Mouse (Mus musculus) activated CD4-positive, CD25-positive, alpha-beta regulatory T cell, adult 4 months (primary cell): ENCODE results near the gene Med22. TPM values are rescaled to one million over a fixed set of nuclear protein-coding genes. Genes with fewer than 3 reads are reported as not detected.

Experiments
- ATAC-seq: one replicate; pipeline ENCODE4 v1.8.0; 2017
- polyA plus RNA-seq, 2 experiments: library from polyadenylated mRNA; unstranded; fragments of 100-300 nt; shearing (Covaris generic); gene quantifications; one replicate each; pipeline ENCODE4 v1.2.1; 2017

The Med22 gene
- 10 to 100 TPM; 10.3 to 11.3 TPM for polyA plus RNA-seq

DNA sequence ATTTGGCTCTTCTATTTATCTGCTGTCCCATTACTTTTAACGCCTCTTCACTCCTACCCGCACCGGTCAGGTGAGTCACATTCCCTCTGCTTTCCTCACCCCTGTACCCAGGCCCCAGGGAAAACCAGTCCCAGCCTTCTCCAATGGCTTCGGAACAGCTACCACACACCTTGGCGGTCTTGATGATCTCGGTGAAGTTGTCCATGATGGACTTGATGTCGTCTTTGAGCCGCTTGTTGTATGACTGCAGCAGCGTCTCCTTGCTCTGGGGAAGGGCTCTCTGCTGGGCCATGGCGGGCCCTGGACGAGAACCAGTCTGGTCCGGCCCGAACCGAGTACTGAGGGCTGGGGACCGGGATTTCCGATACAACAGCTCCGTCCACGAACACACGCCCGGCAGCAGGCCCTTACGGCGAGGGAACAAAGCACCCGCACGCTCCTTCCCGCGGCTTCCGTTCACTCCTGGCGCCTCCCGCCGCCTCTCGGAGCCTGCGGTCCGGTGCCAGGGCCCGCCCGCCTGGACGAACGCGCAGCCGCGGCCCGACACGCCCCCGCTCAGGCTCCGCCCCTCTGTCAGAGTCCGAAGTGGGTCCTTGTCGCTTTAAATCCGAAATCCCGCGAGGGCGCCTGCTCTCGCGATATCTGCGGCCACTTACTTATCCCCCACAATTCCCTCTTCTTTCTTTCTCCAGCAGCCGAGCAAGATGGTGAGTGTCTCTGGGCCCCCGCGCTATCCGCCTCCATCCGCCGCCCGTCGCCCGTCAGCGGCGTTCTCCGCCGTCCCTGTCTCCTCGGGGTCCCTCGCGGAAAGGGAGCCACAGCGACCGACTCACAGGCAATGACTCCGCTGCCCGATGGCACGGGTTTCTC lies at the start of gene Med22, which contains the start of gene Rpl7a:
Gene Med22 (minus strand): TSS at position 554 of the 870 bp plus-strand sequence.
Gene Rpl7a (plus strand): TSS at position 641 of the 870 bp plus-strand sequence.
- ATAC-seq: peak; percentile 91

DNA sequence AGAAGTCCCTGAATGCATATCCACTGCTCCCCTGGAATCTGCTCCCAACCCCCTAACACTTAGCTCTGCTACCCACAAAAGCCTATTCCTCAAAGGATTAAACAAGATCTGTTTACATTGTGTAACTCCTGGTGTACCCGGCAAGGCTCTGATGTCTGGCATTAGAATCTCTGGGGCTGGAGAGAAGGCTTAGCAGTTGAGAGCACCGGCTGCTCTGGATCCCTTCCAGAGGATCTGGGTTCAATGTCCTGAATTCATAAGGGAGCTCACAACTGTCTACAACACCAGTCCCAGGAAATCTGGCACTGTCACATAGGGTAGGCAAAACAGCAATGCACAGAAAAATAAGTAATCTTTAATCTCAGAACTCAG lies 47.0 kb upstream of the Med22 start:
- ATAC-seq: no peak

DNA sequence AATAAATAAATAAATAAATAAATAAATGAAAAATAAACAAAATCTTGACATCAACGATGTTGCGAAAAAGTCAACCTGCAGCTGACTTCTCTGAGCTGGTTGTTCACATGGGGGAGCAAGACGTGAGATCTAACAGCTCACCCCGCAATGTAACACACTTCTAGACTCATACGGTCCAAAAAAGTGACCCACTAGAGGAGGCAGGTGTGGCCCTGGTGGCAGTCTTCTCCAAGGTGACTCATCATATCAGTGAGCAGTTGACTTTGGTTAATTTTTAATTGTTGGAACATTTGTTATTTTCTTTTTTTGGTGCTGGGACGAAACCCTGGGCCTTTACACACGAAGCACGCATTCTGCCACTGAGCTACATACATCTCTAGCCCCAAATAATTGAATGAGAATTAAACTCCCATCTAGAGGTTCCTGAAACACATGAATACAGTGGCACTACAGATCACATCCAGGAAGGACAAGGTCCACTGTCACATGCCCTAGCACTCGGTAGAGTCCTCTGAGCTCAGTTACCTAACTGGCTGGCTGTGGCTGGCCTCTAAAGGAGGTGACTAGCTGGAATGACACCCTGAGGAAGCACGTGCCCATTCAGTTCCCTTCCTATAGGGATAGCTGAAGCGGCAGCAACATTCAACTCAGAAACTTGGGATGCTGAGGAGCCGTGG lies 46.5 kb upstream of the Med22 start:
- no peak for ATAC-seq

DNA sequence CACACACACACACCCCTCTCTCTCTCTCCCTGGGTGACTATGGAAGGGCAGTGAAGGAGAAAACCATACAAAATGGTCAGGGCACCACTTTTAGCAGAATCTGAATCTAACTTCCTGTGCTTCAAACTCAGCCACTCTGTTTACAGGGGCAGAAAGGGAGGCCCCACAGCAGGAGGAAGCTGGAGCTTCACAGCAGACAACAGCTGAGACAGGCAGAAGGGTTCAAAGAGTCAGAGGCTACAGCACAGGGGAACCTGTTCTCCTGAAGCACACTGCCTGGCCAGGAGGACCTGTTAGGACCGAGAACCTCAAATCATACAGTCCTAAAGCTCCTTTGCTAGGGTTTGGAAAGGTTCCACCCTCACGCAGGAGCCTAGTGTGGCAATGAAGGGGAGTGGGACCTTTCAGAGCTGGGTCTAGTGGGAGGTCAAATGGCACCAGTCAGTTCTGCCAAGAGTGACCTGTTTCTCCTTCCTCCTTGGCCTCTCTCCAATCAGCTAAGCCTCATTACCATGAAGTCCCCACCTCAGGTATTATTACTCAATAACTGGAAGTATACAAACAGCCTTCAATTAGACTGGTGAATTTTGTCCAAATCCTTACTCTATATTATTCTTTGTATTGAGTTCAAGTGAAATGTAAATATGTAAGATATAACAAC lies 44.4 kb upstream of the Med22 start:
- no peak for ATAC-seq

DNA sequence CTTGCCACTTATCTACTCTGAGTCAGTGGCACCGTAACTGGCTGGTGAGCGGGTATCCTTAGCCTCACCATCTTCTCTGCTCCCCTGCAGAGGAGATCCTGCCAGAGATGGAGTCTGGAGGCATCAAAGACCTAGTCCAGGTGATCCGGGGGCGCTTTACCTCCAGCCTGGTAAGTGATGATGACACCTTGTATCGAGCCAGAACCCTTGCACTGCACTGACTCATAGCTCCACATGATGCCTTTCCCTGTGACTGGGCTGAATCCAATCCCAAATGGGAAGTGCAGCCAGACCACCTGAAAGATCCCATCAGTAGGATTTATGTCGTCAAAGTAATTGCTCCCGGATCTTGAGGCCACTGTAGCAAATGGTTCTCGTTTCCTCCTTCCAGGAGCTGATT lies 42.4 kb upstream of the Med22 start:
- no peak for ATAC-seq

DNA sequence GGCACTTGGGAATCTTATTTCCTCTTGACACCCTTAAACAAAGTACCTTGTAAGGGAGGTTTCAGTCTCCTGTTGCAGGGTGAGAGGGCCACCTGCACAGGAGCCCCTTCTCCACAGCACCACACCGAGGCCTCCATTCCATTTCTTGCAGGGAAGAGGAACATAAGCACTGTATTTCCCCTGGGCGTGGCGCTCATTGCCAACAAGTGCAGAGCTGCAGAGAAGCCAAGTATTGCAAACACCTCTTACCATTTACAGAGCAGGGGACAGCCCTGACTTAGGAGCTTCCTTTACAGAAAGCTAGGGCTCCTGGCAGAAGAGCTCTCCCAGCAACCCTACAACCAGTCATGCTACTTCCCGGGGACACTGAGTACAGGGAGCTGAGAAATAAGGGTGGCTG lies 41.7 kb upstream of the Med22 start:
- ATAC-seq: no peak

DNA sequence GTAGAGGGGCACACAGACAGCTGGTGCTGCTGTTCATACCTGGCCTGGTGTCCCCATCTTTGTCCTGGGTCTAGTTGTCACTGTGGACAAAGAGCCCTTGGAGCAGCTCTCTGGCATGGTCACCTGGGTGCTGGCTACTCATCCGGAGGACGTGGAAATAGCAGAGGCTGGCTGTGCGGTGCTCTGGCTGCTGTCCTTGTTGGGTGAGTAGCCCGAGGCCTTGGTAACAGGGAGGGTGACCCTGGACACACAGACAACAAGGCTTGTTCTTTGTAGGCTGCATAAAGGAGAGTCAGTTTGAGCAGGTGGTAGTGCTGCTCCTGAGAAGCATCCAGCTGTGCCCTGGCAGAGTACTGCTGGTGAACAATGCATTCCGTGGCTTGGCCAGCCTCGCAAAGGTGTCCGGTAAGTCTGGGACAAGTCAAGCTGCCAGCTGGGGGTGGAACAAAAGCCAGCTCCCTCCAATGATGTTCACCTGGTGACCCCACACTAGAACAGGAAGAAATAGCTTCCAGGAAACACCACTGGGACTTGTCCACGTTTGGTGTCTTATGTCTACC lies 40.9 kb upstream of the Med22 start:
- ATAC-seq: no peak

DNA sequence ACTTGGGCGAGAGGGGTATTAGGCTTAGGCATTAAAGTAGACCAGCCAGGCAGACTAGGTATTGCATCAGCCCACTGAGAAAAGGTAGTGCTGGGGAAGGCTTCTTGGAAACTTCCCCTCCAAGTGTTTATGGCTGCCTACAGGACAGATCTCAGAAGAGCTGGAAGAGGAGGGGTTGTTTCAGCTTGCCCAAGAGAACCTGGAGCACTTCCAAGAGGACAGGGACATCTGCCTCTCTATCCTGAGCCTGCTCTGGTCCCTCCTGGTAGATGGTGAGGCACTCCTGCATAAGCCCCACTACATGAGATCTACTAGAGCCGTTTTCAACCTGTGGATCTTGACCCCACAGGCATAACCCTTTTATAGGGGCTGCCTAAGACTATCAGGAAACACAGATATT lies 39.9 kb upstream of the Med22 start:
- no peak for ATAC-seq

DNA sequence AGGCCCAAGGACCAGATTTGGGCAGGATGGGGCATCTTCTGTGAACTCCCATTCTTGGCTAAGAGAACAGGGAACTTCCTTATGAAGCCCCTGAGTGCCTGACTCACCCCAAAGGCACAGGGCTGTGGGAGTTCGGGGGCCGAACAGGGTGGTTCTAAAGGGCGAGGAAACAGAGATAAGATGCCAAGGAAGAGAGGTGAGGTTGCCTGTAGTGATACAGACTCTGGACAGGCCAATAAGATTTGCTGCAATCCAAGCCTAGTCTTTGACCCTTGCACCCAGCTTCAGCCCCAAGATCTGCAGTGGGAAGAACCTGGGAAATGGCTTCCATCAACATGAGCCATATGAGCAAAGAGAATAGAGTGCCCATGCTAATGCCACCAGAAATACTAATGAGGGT lies 32.8 kb upstream of the Med22 start:
- ATAC-seq: no peak

DNA sequence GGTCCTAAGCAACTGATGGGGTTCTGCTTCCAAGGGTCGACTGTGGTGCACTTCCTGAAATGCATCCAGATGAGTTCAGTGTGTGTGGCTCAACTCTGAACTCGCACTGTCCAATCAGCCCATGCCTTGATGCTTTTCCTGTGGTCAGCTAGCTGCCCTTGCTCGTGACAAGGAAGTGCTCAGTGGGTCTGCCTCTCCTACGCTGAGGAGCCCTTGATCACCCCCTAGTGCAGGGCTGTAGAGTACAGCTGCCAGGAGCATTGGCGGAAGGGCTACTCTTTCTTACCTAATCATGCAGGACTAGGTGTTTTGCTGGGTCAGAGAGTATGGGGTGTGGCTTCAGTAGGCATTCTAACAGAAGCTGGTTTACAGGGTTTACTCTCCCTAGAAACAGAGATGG lies 31.1 kb upstream of the Med22 start:
- no peak for ATAC-seq

DNA sequence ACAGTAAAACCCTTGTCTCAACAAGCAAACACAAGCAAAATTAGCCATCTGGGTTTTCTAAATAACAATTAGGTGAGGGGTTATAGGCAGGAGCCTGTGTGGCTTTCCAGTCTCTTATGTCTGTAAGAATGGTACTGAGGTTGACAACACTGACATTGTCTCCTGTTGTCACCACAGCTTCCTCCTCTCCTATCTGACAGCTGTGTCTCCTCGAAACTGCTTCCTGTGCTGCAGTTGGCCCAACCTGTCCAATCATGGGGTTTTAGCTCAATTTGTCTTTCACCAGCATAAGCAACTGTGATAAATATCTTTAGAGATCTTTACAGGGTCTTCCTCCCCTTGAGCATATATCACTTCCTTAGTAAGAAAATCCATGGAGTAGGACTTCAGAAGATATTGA lies 25.9 kb upstream of the Med22 start:
- ATAC-seq: peak; percentile 36

DNA sequence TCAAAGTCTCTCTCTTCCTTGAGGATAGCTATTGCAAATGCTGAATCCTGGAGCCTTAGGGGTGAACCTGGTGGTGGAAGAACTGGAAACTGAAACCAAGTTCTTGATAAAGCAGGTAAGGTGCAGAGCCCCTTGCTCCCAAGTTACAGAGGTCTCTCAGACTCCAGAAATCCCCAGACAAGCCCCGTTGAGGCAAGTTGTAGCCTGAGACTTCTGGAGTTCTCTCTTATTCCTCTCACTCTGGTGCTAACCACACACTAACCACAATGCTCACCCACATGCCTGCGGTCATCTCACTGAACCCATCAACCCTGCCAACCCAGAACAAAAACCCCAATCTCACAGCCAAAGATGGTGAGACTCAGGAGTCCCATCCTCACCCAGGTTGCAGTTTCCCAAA lies 24.8 kb upstream of the Med22 start:
- no peak for ATAC-seq

DNA sequence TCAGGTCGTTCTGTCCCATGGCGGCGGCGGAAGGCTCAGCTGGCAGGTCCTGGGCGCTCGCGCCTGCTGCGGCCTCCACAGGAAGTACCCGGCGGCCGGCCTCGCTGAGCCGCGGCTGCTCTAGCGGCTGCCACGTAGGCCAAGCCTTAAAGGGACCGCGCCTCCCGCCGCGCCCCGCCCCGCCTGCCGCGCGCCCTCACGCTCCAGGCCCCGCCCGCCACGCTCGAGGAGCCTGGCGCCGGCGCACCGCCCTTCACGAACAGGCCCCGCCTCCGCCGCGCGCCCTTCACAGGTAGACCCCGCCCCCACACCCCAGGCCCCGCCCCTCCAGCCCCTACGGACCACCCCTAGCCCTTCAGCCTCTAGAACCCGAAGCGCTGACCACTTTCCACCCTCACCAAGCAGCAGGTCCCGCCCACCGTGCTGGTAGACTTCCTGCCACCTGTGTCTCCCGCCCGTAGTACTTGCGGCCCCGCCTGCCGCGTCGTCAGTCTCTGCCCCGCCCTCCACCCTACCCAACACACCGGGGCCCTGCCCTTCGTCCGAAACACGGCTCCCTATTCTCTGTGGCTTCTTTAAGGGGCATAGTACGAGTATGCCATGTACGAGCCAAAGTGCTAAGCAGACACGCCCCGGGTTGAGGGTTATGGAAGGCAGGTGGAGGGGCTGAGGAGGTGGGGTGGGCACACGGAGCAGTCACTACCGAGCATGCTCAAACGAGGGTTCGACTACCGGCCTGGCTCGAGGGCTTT lies 23.0 kb upstream of the Med22 start, which contains the start of the genes Surf4 and Stkld1:
Gene Surf4 (minus strand): TSS at position 625 of the 752 bp plus-strand sequence.
Gene Stkld1 (plus strand): TSS at position 744 of the 752 bp plus-strand sequence.
- ATAC-seq: peak; percentile 76

DNA sequence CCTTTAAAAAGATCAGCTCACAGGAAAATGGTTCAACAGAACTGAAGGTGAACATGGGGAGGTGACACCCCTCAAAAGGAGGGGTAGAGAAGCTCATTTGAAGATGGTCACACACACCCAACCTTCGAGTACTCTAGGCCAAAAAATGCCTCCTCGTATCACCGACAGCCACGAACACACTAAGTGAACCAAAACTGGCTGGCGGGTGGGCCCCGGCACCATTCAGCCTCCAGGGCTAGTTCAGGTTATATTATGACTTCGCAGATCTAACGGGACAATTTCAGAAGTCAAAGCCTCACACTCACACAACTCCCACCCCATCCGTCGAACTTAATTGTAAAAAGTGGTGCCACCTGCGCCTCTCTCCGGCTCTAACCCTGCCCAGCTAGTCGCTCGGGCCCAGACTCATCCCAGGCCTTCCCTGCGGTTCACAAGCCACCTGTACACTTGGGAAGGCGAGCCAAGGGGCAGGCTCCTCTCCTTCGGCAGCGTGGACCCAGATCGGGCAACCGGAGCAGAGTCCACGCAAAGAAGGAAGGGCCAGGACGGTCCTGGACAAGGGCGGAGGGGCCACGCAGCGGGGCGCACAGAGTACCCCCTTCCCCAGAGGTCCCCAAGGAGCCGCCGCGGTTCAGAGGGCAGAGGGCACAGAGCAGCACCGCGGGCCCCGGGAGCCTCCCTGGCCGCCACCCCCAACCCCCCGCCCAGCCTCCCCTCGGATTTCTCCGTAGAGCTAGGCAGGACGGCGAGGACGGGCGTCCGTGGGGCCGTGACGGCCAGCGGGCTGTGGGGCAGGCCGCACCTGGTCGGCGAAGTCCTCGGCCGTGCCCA lies 22.2 kb upstream of the Med22 start:
- ATAC-seq: no peak

DNA sequence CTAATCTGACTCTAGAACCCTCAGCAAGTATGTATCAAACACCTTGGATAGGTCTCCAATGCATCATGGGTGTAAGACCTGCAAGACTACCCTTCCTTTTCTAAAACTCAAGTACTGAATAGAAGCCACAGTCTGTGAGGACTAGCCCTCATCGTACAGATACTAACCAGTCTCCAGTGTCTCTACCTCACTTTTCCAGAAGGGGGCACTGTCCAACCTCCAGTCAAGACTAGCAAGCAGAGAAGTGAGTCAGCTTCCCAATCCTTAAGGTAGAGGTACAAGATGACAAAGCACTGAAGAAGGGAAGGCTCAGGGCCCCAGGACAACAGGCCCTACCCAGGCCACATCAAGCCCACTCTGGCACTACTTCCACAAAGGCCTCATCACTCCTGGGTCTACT lies 19.9 kb upstream of the Med22 start:
- peak; percentile 33 for ATAC-seq

DNA sequence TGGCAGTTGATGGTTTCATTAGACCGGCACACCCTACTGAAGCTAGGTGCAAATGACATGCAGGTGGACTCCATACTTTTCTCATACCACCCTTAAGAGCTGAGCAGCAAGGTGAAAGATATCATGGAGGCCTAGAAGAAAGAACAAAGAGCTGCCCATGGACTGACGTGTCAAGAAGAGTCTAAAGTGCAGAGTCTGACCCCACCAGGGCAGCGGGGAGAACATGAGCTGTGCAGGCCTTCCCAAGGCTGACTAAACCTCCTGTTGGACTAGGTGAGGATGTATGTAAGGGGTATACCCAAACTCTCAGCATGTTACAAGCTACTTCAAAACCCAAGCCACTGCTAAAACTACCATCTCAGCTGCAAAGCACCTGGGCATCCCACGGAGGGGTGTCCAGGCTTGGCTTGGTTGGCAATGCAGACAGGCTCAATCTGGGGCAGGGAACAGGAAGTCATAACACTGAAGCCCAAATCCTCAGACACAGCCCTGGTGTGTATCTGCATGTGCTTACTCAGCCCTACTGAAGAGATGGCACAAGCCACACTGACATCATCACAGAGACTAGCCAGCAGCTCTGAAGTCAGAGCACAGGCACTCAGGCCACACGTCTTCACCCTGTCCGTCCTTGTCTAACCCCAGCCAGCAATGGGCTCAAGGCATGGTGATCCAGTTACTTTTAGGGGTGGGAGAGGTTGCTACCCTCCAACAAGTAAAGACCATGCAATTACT lies 17.4 kb upstream of the Med22 start:
- ATAC-seq: no peak

DNA sequence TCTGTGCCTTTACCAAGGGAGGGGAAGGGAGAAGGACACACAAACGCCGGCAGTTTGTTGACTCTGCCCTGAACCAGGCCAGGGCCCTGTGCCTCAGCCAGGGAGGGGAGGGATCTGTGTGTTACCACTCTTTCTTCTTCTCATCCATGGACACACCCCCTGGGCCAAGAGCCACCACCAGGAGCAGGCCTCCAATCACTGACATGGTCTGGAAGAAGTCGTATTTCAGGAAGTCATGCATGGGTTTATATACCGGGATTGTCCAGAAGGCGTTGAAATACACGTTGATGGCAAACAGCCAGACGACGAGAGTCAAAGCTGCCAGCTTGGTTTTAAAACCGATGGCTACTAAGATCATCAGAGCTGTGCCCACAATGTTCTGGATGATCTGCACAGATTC lies 11.3 kb upstream of the Med22 start:
- ATAC-seq: no peak

DNA sequence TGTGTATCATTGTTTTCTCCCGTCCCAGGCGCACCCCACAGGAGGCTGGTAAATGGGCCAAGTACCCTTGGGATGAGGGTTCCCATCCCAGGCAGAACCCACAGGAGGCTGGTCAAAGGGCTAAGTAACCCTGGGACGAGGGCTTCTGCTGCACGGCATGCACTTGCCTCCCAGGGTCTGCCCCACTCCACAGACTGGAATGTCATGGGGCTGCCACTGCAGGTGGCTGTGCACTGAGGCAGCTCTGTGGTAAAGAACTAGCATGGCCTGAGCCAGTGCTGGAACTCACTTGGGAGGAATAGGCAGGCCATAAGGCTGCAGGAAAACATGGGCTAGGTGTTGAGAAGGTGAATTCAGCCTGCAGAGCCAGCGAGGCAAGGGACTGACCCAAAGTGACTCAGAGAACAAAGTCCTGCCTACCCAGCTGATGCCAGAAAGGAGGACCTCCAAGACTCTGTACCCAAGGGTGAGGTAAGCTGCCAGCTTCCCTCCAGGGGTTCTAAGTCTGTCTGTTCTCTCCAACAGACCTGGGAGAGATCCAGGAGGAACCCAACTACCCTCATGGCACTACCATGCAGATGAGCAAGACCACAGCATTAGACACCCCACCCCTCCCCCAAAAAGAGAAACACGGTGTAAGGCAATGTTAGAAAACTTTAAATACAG lies 9.8 kb upstream of the Med22 start:
- no peak for ATAC-seq

DNA sequence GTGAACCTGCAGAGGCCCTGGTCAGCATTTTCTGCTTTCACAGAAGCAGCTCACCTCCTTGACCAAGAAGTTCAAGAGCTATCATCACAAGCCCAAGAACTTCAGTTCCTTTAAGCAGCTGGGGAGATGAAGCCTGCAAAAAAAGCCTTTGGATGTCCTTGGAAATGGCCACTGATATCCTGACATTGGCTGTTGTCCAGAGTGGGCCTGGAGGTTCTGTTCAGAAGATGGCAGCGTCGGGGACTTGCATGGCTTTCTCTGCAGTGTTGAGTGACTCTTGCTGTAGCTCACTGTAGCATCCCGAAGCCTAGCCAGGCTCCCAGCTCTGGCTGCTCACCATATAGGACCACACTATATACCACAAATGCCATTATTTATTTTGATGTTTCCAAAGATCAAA lies 9.2 kb upstream of the Med22 start:
- no peak for ATAC-seq

DNA sequence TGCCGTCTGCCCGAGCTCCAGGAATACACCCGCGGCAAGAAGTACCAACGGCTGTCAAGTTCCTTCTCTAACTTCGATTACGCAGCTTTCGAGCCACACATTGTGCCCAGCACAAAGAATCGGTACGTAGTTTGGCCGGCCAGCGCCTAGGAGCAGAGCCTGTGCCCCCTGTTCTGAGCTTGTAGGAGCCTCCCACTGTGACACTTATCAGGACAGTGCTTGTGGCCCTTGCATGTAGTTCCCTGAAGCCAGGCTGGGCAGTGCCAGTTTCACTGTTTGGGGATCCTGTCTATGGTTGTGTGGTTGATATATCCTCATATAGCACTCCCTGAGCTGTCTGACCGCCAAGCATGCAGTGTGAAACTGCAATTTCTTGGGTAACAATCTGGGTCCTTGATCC lies 6.3 kb upstream of the Med22 start:
- ATAC-seq: no peak
